Mouse (Mus musculus): Measurements from ENCODE around the gene Serpinf1. TPM values are rescaled to one million over a fixed set of nuclear protein-coding genes. Genes with fewer than 3 reads are reported as not detected.

Serpinf1 gene
- polyA plus RNA-seq, 1 experiment = 43.4 TPM

DNA sequence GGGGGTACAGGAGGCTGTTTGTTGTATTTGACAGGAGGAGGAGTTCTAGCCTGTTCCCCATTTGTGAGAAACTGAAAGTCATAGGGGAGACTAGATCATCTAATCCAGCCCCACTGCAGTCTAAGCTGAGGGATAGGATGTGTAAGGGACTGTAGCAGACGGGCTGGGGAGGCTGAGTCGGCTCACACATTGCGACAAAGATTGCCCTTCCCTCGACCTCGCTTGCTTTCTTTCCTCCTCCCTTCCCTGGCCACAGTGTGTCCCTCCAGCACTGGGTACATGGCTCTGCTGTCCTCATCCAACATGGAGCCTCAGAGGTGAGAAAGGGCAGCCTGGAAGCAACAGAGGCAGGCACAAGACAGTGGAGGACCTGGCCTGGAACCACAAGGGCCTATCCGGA lies 42.5 kb upstream of the Serpinf1 start:
- Histone ChIP-seq H3K36me3 (ENCODE audit: control insufficient read depth, insufficient read depth, low read length) (no peaks in the 10 kb centered on the region), H3K27me3 (ENCODE audit: control insufficient read depth, insufficient read depth, low read length) (no peaks in the 10 kb centered on the region), H3K27ac (ENCODE audit: control insufficient read depth, insufficient read depth, low read length) (no peak overlapping the region), H3K4me3 (ENCODE audit: control insufficient read depth, insufficient read depth, low read length) (no peak overlapping the region), H3K4me1 (replicated peaks; ENCODE audit: control insufficient read depth, insufficient read depth, low read length) (peaks cover 25% of the 10 kb centered on the region)
- no peak for DNase-seq
- TF ChIP-seq CTCF (IDR thresholded peaks at IDR 0.05; ENCODE audit: borderline replicate concordance, control insufficient read depth, extremely low read depth, insufficient read depth, low read length, poor library complexity) (no peak), POLR2A (IDR thresholded peaks at IDR 0.05; ENCODE audit: control insufficient read depth, extremely low read depth, insufficient read depth, low read length, poor library complexity) (no peak)
- 95% methylated on average over 6 of the region's 6 CpGs for WGBS

DNA sequence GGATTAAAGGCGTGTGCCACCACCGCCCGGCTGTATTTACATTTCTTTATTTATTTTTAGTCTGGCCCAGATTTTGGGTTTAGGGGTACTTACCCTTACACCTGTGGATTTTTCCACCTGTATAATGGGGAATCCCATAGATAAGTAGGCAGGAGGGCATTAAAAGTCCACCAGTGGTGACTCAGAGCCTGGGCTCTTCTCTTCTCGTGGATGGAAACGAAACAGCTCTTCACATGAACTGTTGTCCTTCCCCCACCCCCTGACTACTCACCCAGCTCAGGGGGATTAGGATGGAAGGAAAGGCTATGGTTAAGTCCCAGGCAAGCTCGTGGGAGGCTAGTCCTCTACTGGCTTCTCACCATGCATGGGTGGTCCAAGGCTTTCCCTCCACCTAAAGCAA lies 41.9 kb upstream of the Serpinf1 start:
- DNase-seq = no peak
- no peak overlapping the region for H3K4me3 ChIP-seq (ENCODE audit: control insufficient read depth, insufficient read depth, low read length)
- H3K27me3 ChIP-seq (ENCODE audit: control insufficient read depth, insufficient read depth, low read length) = no peaks in the 10 kb centered on the region
- 93% methylated on average over 6 of the region's 6 CpGs for WGBS
- H3K27ac ChIP-seq (ENCODE audit: control insufficient read depth, insufficient read depth, low read length) = no peak overlapping the region
- H3K4me1 ChIP-seq (replicated peaks; ENCODE audit: control insufficient read depth, insufficient read depth, low read length) = peaks cover 31% of the 10 kb centered on the region
- no peaks in the 10 kb centered on the region for H3K36me3 ChIP-seq (ENCODE audit: control insufficient read depth, insufficient read depth, low read length)
- TF ChIP-seq POLR2A (IDR thresholded peaks at IDR 0.05; ENCODE audit: control insufficient read depth, extremely low read depth, insufficient read depth, low read length, poor library complexity) (no peak), CTCF (IDR thresholded peaks at IDR 0.05; ENCODE audit: borderline replicate concordance, control insufficient read depth, extremely low read depth, insufficient read depth, low read length, poor library complexity) (no peak)

DNA sequence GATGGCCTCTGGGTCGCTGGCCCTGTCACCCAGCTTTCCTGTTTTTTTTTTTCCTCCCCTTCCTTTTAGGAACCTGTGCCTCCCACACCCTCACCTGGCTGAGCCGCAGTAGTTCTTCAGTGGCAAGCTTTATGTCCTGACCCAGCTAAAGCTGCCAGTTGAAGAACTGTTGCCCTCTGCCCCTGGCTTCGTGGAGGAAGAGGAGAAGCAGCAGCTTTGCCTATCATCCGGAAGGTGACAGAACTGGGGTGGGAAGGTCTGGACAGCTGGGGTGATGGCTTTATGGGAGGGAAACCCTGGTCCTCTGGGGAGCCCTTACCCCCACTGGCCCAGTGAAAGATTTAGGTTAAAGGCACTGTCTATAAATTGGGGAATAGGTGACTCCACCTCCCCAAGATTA lies 41.1 kb upstream of the Serpinf1 start:
- Histone ChIP-seq H3K27me3 (ENCODE audit: control insufficient read depth, insufficient read depth, low read length) (no peaks in the 10 kb centered on the region), H3K27ac (ENCODE audit: control insufficient read depth, insufficient read depth, low read length) (no peak overlapping the region), H3K4me3 (ENCODE audit: control insufficient read depth, insufficient read depth, low read length) (no peak overlapping the region), H3K4me1 (replicated peaks; ENCODE audit: control insufficient read depth, insufficient read depth, low read length) (peaks cover 39% of the 10 kb centered on the region), H3K36me3 (ENCODE audit: control insufficient read depth, insufficient read depth, low read length) (no peaks in the 10 kb centered on the region)
- DNase-seq = no peak
- WGBS = 88% methylated on average over 4 of the region's 4 CpGs
- TF ChIP-seq CTCF (IDR thresholded peaks at IDR 0.05; ENCODE audit: borderline replicate concordance, control insufficient read depth, extremely low read depth, insufficient read depth, low read length, poor library complexity) (no peak), POLR2A (IDR thresholded peaks at IDR 0.05; ENCODE audit: control insufficient read depth, extremely low read depth, insufficient read depth, low read length, poor library complexity) (no peak)

DNA sequence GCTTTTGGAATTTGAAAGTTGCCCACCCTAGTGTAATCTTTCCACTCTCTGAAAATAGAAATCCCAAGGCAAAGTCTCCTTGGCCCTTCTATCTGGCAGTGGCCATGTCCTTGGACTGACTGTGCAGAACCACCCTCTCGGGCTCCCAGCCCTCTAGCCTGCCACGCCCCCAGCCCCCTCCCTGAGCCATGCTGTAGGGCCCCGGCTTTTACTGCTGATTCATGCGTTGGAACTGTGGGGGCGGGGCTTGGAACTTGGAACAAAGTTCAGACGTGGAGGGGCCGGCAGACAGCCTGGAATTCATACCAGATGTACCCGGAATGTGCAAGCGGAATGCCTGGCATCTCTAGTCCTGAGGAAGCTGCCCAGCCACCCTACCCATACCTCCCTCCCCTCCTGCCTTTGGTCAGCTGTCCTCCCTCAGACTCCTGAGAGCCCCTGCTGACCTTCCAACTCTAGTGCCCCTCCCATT lies 40.4 kb upstream of the Serpinf1 start:
- H3K27ac ChIP-seq (ENCODE audit: control insufficient read depth, insufficient read depth, low read length) = no peak overlapping the region
- peak; percentile 31 for DNase-seq

DNA sequence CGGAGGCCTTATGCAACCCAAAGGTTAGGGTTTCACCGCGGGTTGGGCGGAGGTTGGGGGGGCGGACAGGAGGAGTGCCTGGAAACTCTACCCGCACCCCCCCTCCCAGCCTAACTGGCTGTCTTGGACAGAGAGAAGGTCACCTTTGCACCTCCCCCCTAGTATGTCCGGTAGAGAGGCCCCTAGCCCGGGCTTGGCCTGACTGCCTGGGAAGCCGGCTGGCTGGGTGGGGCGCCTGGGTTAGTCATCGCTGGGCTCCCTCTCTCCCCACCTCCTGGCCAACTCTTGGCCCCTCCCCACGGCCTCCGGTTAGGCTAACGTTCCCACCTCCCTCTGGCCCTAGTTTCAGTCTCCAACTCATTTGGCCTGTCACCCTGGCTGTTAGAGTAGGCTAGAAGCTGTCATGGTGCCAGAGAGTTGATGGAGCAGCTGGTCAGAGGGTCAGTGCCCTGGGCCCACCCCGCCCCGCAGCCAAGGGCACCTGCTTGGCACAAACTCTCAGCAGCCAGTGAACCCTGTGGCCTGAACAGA lies 39.8 kb upstream of the Serpinf1 start:
- Histone ChIP-seq H3K27ac (ENCODE audit: control insufficient read depth, insufficient read depth, low read length) (no peak overlapping the region), H3K4me1 (replicated peaks; ENCODE audit: control insufficient read depth, insufficient read depth, low read length) (peaks cover 34% of the 10 kb centered on the region), H3K36me3 (ENCODE audit: control insufficient read depth, insufficient read depth, low read length) (no peaks in the 10 kb centered on the region), H3K27me3 (ENCODE audit: control insufficient read depth, insufficient read depth, low read length) (no peaks in the 10 kb centered on the region), H3K4me3 (ENCODE audit: control insufficient read depth, insufficient read depth, low read length) (peak overlapping the region; percentile 58)
- DNase-seq = peak; percentile 45
- no peak for TF ChIP-seq POLR2A (IDR thresholded peaks at IDR 0.05; ENCODE audit: control insufficient read depth, extremely low read depth, insufficient read depth, low read length, poor library complexity)
- no peak for TF ChIP-seq CTCF (IDR thresholded peaks at IDR 0.05; ENCODE audit: borderline replicate concordance, control insufficient read depth, extremely low read depth, insufficient read depth, low read length, poor library complexity)
- 16% methylated on average over 16 of the region's 16 CpGs for WGBS

More for the DNA sequence above, 40.4 kb upstream of the Serpinf1 start:
- Histone ChIP-seq H3K4me3 (ENCODE audit: control insufficient read depth, insufficient read depth, low read length) (no peak overlapping the region), H3K27me3 (ENCODE audit: control insufficient read depth, insufficient read depth, low read length) (no peaks in the 10 kb centered on the region), H3K4me1 (replicated peaks; ENCODE audit: control insufficient read depth, insufficient read depth, low read length) (peaks cover 35% of the 10 kb centered on the region), H3K36me3 (ENCODE audit: control insufficient read depth, insufficient read depth, low read length) (no peaks in the 10 kb centered on the region)
- 33% methylated on average over 9 of the region's 9 CpGs for WGBS
- TF ChIP-seq CTCF (IDR thresholded peaks at IDR 0.05; ENCODE audit: borderline replicate concordance, control insufficient read depth, extremely low read depth, insufficient read depth, low read length, poor library complexity) = no peak

DNA sequence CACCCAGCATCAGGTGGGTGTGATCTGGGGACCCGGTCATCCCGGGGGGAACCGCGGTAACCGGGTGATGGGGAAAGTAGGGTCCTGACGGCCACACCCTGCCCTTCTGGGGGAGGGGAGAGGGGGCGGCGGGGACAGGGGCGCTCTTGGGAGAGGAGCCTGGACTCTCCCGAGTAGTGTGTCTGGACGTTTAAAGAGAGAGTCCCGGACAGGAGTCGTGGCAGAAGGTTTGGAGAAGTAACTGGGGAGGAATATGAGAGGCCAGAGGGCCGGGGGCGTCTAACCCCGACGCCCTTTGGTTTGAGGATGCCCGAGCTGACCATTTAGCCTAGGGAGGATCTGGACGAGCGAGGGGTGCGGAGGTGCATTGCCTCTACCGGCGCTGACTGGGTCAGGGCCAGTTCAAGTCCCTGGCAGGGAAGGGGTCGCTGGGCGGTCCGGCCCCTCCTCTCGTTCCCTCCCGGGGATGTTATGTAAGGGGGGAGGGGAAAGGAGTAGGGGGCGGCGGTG lies 39.3 kb upstream of the Serpinf1 start:
- Histone ChIP-seq H3K27me3 (ENCODE audit: control insufficient read depth, insufficient read depth, low read length) (no peaks in the 10 kb centered on the region), H3K4me3 (ENCODE audit: control insufficient read depth, insufficient read depth, low read length) (peak overlapping the region; percentile 58), H3K4me1 (replicated peaks; ENCODE audit: control insufficient read depth, insufficient read depth, low read length) (peaks cover 39% of the 10 kb centered on the region), H3K27ac (ENCODE audit: control insufficient read depth, insufficient read depth, low read length) (no peak overlapping the region), H3K36me3 (ENCODE audit: control insufficient read depth, insufficient read depth, low read length) (no peaks in the 10 kb centered on the region)
- no peak for TF ChIP-seq CTCF (IDR thresholded peaks at IDR 0.05; ENCODE audit: borderline replicate concordance, control insufficient read depth, extremely low read depth, insufficient read depth, low read length, poor library complexity)
- TF ChIP-seq POLR2A (IDR thresholded peaks at IDR 0.05; ENCODE audit: control insufficient read depth, extremely low read depth, insufficient read depth, low read length, poor library complexity) = no peak
- 2% methylated on average over 30 of the region's 30 CpGs for WGBS
- no peak for DNase-seq
